Mouse (Mus musculus): Measurements from ENCODE around the gene Ccdc127. TPM values are rescaled to one million over a fixed set of nuclear protein-coding genes. Genes with fewer than 3 reads are reported as not detected.

The Ccdc127 gene
- polyA plus RNA-seq, 1 experiment, result 28.9 TPM

GRCm38 (mm10) chr13:74381533-74382276 is 31.6 kb downstream of the Ccdc127 start:
- Histone ChIP-seq H3K27me3 (ENCODE audit: control insufficient read depth, insufficient read depth, insufficient read length) (no peaks in the 10 kb centered on the region), H3K79me2 (ENCODE audit: control insufficient read depth, insufficient read depth) (no peaks in the 10 kb centered on the region), H3K36me3 (ENCODE audit: control insufficient read depth, insufficient read depth) (no peaks in the 10 kb centered on the region), H3K4me2 (ENCODE audit: low read depth) (peak overlapping the region; percentile 35), H3K4me3 (no peak overlapping the region), H3ac (ENCODE audit: control insufficient read depth, insufficient read length) (no peak overlapping the region)
- TF ChIP-seq MYOD1 (IDR thresholded peaks at IDR 0.05; ENCODE audit: control insufficient read depth in 1 of 3, insufficient read length in 2 of 3, low read depth in 2 of 3), result peak; percentile 55 to 80 (median 68)
- TF ChIP-seq MYOG (IDR thresholded peaks at IDR 0.05; ENCODE audit: control insufficient read depth in 1 of 3, insufficient read depth in 1 of 3, insufficient read length in 2 of 3, low read depth in 2 of 3), result no peak
- no peak for TF ChIP-seq USF1 (IDR thresholded peaks at IDR 0.05; ENCODE audit: low read depth)

GRCm38 (mm10) chr13:74382289-74382688 is 32.2 kb downstream of the Ccdc127 start:
- no peak for TF ChIP-seq E2F4 (IDR thresholded peaks at IDR 0.05; ENCODE audit: insufficient read depth)
- TF ChIP-seq TCF12 (IDR thresholded peaks at IDR 0.05; ENCODE audit: insufficient read depth, poor library complexity, severe bottlenecking), result no peak
- no peak for TF ChIP-seq MYOD1 (IDR thresholded peaks at IDR 0.05; ENCODE audit: control insufficient read depth in 1 of 3, insufficient read length in 2 of 3, low read depth in 2 of 3)
- H3K4me3 ChIP-seq, result no peak overlapping the region
- H3K79me2 ChIP-seq (ENCODE audit: control insufficient read depth, insufficient read depth), result no peaks in the 10 kb centered on the region
- no peaks in the 10 kb centered on the region for H3K27me3 ChIP-seq (ENCODE audit: control insufficient read depth, insufficient read depth, insufficient read length)
- H3ac ChIP-seq (ENCODE audit: control insufficient read depth, insufficient read length), result no peak overlapping the region
- H3K4me2 ChIP-seq (ENCODE audit: low read depth), result peak overlapping the region; percentile 35
- H3K36me3 ChIP-seq (ENCODE audit: control insufficient read depth, insufficient read depth), result no peaks in the 10 kb centered on the region

GRCm38 (mm10) chr13:74389730-74390129 is 39.6 kb downstream of the Ccdc127 start:
- H3K79me2 ChIP-seq (ENCODE audit: control insufficient read depth, insufficient read depth), result peaks cover 8% of the 10 kb centered on the region
- TF ChIP-seq CEBPB (IDR thresholded peaks at IDR 0.05; ENCODE audit: insufficient read depth, poor library complexity, severe bottlenecking), result no peak
- TF ChIP-seq MYOD1 (IDR thresholded peaks at IDR 0.05; ENCODE audit: control insufficient read depth in 1 of 3, insufficient read length in 2 of 3, low read depth in 2 of 3), result no peak
- TF ChIP-seq SRF (IDR thresholded peaks at IDR 0.05; ENCODE audit: control insufficient read depth, insufficient read length, low read depth), result no peak
- no peak for TF ChIP-seq USF1 (IDR thresholded peaks at IDR 0.05; ENCODE audit: low read depth)
- TF ChIP-seq POLR2AphosphoS2 (IDR thresholded peaks at IDR 0.05; ENCODE audit: insufficient read length, low read depth), result no peak
- no peak for TF ChIP-seq MYOG (IDR thresholded peaks at IDR 0.05; ENCODE audit: control insufficient read depth in 1 of 3, insufficient read depth in 1 of 3, insufficient read length in 2 of 3, low read depth in 2 of 3)
- TF ChIP-seq E2F4 (IDR thresholded peaks at IDR 0.05; ENCODE audit: insufficient read depth), result no peak
- TF ChIP-seq TCF3 (IDR thresholded peaks at IDR 0.05; ENCODE audit: insufficient read length, low read depth), result no peak
- TF ChIP-seq REST (IDR thresholded peaks at IDR 0.05; ENCODE audit: insufficient read depth, insufficient read length), result no peak
- no peak for TF ChIP-seq POLR2A (IDR thresholded peaks at IDR 0.05; ENCODE audit: insufficient read length, low read depth)
- H3ac ChIP-seq (ENCODE audit: control insufficient read depth, insufficient read length), result no peak overlapping the region
- peak overlapping the region; percentile 41 for H3K4me3 ChIP-seq
- no peaks in the 10 kb centered on the region for H3K27me3 ChIP-seq (ENCODE audit: control insufficient read depth, insufficient read depth, insufficient read length)
- H3K36me3 ChIP-seq (ENCODE audit: control insufficient read depth, insufficient read depth), result no peaks in the 10 kb centered on the region
- peak overlapping the region; percentile 81 for H3K4me2 ChIP-seq (ENCODE audit: low read depth)

GRCm38 (mm10) chr13:74390371-74390990 is 40.4 kb downstream of the Ccdc127 start, which contains the start of gene Zfp72:
Gene Zfp72 (minus strand): TSS chr13:74390836.
- TF ChIP-seq POLR2AphosphoS2 (IDR thresholded peaks at IDR 0.05; ENCODE audit: insufficient read length, low read depth), result peak; percentile 26
- TF ChIP-seq CEBPB (IDR thresholded peaks at IDR 0.05; ENCODE audit: insufficient read depth, poor library complexity, severe bottlenecking), result no peak
- peak; percentile 59 for TF ChIP-seq POLR2A (IDR thresholded peaks at IDR 0.05; ENCODE audit: insufficient read length, low read depth)
- TF ChIP-seq TCF12 (IDR thresholded peaks at IDR 0.05; ENCODE audit: insufficient read depth, poor library complexity, severe bottlenecking), result no peak
- H3K4me2 ChIP-seq (ENCODE audit: low read depth), result peak within 1 kb of the TSS; percentile 81
- H3K27me3 ChIP-seq (ENCODE audit: control insufficient read depth, insufficient read depth, insufficient read length), result no peaks in the 10 kb centered on the region
- H3ac ChIP-seq (ENCODE audit: control insufficient read depth, insufficient read length), result no peak within 1 kb of the TSS
- H3K4me3 ChIP-seq, result peak within 1 kb of the TSS; percentile 41
- H3K79me2 ChIP-seq (ENCODE audit: control insufficient read depth, insufficient read depth), result peaks cover 8% of the 10 kb centered on the region
- no peaks in the 10 kb centered on the region for H3K36me3 ChIP-seq (ENCODE audit: control insufficient read depth, insufficient read depth)

- Histone ChIP-seq H3K4me3 (peak overlapping the region; percentile 41), H3K4me2 (ENCODE audit: low read depth) (no peak overlapping the region), H3ac (ENCODE audit: control insufficient read depth, insufficient read length) (no peak overlapping the region), H3K27me3 (ENCODE audit: control insufficient read depth, insufficient read depth, insufficient read length) (no peaks in the 10 kb centered on the region), H3K36me3 (ENCODE audit: control insufficient read depth, insufficient read depth) (no peaks in the 10 kb centered on the region), H3K79me2 (ENCODE audit: control insufficient read depth, insufficient read depth) (peaks cover 8% of the 10 kb centered on the region)
- TF ChIP-seq POLR2AphosphoS2 (IDR thresholded peaks at IDR 0.05; ENCODE audit: insufficient read length, low read depth), result no peak
- TF ChIP-seq MYOD1 (IDR thresholded peaks at IDR 0.05; ENCODE audit: control insufficient read depth in 1 of 3, insufficient read length in 2 of 3, low read depth in 2 of 3), result no peak
Observed at GRCm38 (mm10) chr13:74391156-74391555, 41.0 kb downstream of the Ccdc127 start.
